Mouse (Mus musculus): Measurements from ENCODE around the gene Fam222b. TPM values are rescaled to one million over a fixed set of nuclear protein-coding genes. Genes with fewer than 3 reads are reported as not detected.
"Not testable (repeated sequence)": the region's sequence is repeated elsewhere in the genome, so short reads cannot be mapped to it uniquely, and the experiment has no call there.

Gene Fam222b
- polyA plus RNA-seq, 1 experiment from 2014 or later, result 33.2 TPM

DNA sequence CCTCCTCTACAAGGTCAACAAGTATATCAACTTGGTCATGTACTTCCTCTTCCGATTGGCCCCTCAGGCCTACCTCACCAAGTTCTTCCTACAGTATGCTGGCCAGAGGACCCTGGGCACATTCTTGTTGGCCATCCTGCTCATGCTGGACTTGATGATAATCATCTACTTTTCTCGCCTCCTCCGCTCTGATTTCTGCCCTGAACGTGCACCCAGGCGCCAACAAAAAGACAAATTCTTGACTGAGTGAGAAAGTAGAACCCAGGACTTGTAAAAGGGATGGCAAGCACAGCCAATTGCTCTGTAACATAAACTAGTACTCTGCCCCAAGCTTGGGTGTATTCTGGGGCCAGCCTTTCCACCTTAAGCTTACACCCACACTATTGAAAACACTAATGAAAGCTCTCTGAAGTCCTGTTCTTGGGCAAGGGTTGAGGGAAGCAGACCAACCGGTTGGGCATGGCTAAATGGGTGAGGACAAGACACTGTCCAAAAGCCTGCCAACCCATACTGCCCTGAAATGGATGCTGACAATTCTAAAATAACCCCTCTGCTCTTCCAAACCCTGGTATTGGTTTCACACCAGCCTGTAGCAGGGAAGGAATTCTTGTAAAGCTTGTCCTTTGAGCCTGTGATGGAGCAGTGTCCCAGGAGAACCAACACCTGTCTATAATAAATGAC is 85.8 kb downstream of the Fam222b start:
- no peak overlapping the region for H3K4me3 ChIP-seq (ENCODE audit: low read depth, low read length)
- 78% methylated on average over 6 of the region's 6 CpGs for WGBS
- peaks cover 7% of the 10 kb centered on the region; the same call in 1 of the 2 replicates for H3K36me3 ChIP-seq (ENCODE audit: control insufficient read depth, insufficient read depth, low read length)
- H3K9me3 ChIP-seq (ENCODE audit: control insufficient read depth, low read length), result no peaks in the 10 kb centered on the region
- no peak overlapping the region for H3K9ac ChIP-seq (ENCODE audit: low read length)
- H3K27me3 ChIP-seq (ENCODE audit: control insufficient read depth, insufficient read depth, low read length), result no peaks in the 10 kb centered on the region
- DNase-seq (ENCODE audit: low spot score) (no peak), ATAC-seq (ENCODE audit: insufficient read depth, low FRiP score, low TSS enrichment) (no peak)
- H3K27ac ChIP-seq (ENCODE audit: low read depth, low read length), result no peak overlapping the region
- H3K4me1 ChIP-seq (ENCODE audit: control insufficient read depth, insufficient read depth, low read length), result peaks cover 25% of the 10 kb centered on the region
- no peak overlapping the region; the same call in 1 of the 2 replicates for H3K4me2 ChIP-seq (ENCODE audit: low read depth)

DNA sequence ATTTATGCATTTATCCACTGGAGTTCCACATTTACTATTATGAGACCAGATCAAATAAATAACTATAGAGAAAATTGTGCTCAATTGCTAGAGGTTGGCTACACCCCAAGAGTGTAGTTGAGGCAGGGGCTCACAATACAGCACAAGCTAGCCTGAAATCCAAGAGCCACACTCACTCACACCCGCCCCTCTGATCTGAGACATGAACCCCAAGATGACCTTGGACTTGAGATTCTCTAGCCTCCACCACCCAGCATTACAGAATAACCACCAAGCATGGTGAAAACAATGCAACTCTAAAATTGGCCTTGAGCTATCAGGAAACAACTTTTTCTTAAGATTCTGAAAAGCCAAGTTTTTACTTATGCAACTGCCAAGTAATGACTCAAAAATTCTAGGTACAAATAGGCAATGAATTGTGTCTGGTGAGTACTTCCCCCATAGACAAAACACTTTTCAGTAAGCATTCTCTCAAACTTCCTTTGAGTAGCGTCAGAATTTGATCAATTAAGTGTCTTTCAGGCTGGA is 87.4 kb downstream of the Fam222b start:
- no peaks in the 10 kb centered on the region for H3K27me3 ChIP-seq (ENCODE audit: control insufficient read depth, insufficient read depth, low read length)
- DNase-seq (ENCODE audit: low spot score), result no peak
- 52% methylated on average over 2 of the region's 2 CpGs for WGBS
- ATAC-seq (ENCODE audit: insufficient read depth, low FRiP score, low TSS enrichment), result no peak
- H3K9me3 ChIP-seq (ENCODE audit: control insufficient read depth, low read length), result no peaks in the 10 kb centered on the region
- peak overlapping the region; percentile 87; the same call in 1 of the 2 replicates for H3K9ac ChIP-seq (ENCODE audit: low read length)
- peaks cover 7% of the 10 kb centered on the region; the same call in 1 of the 2 replicates for H3K36me3 ChIP-seq (ENCODE audit: control insufficient read depth, insufficient read depth, low read length)
- peak overlapping the region; percentile 61 for H3K4me2 ChIP-seq (ENCODE audit: low read depth)
- H3K4me1 ChIP-seq (ENCODE audit: control insufficient read depth, insufficient read depth, low read length), result peaks cover 25% of the 10 kb centered on the region
- no peak overlapping the region for H3K27ac ChIP-seq (ENCODE audit: low read depth, low read length)
- peak overlapping the region; percentile 85 for H3K4me3 ChIP-seq (ENCODE audit: low read depth, low read length)

DNA sequence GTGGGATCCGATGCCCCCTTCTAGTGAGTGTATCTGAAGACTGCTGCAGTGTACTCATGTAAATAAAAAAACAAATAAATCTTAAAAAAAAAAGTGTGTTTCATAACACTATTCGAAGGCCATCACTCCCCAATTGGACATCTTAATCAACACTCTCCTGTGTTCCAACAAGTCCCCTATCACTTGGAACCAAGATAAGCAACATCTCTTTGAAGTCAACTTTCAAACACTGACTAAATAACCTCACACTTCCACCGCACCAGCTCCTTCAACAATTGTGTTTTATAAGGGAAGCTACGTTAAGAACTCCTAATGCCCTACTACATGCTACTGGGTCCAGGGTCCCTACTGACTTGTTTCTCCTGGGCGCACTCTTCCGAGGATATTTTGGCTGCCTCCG is 88.0 kb downstream of the Fam222b start:
- H3K27me3 ChIP-seq (ENCODE audit: control insufficient read depth, insufficient read depth, low read length), result no peaks in the 10 kb centered on the region
- no peaks in the 10 kb centered on the region for H3K9me3 ChIP-seq (ENCODE audit: control insufficient read depth, low read length)
- H3K27ac ChIP-seq (ENCODE audit: low read depth, low read length), result no peak overlapping the region
- peak overlapping the region; percentile 87 for H3K9ac ChIP-seq (ENCODE audit: low read length)
- ATAC-seq (ENCODE audit: insufficient read depth, low FRiP score, low TSS enrichment), result no peak
- peaks cover 22% of the 10 kb centered on the region for H3K4me1 ChIP-seq (ENCODE audit: control insufficient read depth, insufficient read depth, low read length)
- H3K4me3 ChIP-seq (ENCODE audit: low read depth, low read length), result peak overlapping the region; percentile 85
- H3K4me2 ChIP-seq (ENCODE audit: low read depth), result peak overlapping the region; percentile 61
- peaks cover 7% of the 10 kb centered on the region; the same call in 1 of the 2 replicates for H3K36me3 ChIP-seq (ENCODE audit: control insufficient read depth, insufficient read depth, low read length)
- DNase-seq (ENCODE audit: low spot score), result no peak
- 8% methylated on average over 7 of the region's 7 CpGs for WGBS

DNA sequence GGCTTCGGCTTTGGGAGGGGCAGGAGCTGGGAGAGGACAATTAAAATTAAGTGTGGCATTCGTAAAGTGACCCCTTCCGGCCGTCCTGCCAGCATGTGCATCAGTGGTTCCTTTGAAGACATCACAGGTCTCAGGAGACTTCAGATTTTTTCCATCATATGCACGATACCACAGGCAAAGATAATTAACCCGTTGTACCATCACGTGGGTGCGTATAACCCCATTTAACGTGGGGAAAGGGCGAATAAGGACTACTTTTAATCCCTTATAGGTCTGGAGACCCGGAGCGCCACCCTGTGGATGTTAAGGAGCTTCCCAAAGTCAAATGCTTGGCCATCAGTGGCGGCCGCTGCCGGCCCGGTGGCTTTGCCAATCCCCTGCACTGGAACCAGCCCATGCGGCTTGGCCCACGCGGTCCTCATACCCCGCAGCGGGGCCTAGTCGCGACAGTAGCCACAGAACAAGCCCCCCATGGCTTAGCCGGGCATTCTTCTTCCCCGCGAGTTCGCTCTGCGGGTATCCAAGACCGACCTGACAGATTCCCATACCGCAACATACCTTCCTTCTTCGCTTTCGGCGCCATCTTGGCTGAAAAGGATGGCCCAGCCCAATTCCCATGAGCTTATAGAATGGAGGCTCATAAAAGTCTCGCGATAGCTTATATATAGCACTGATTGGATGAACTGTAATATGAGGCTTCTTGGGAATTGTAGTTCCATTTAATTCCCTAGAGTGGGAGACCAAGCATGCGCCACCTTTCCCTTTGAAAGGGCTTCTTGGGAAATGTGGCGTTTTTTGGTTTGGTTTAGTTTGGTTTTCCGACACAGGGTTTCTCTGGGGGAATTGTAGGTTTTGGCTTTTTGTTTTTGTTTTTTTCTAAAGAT is 88.7 kb downstream of the Fam222b start, which contains the start of gene Rpl23a:
Gene Rpl23a (minus strand): TSS at position 624 of the 884 bp plus-strand sequence.
- DNase-seq (ENCODE audit: low spot score) (peak; percentile 87), ATAC-seq (ENCODE audit: insufficient read depth, low FRiP score, low TSS enrichment) (peak; percentile 85)
- no peaks in the 10 kb centered on the region for H3K9me3 ChIP-seq (ENCODE audit: control insufficient read depth, low read length)
- peaks cover 7% of the 10 kb centered on the region; the same call in 1 of the 2 replicates for H3K36me3 ChIP-seq (ENCODE audit: control insufficient read depth, insufficient read depth, low read length)
- H3K27me3 ChIP-seq (ENCODE audit: control insufficient read depth, insufficient read depth, low read length), result no peaks in the 10 kb centered on the region
- peaks cover 19% of the 10 kb centered on the region for H3K4me1 ChIP-seq (ENCODE audit: control insufficient read depth, insufficient read depth, low read length)
- H3K4me3 ChIP-seq (ENCODE audit: low read depth, low read length), result peak within 1 kb of the TSS; percentile 85
- H3K4me2 ChIP-seq (ENCODE audit: low read depth), result peak within 1 kb of the TSS; percentile 61
- H3K9ac ChIP-seq (ENCODE audit: low read length), result peak within 1 kb of the TSS; percentile 87
- H3K27ac ChIP-seq (ENCODE audit: low read depth, low read length), result peak within 1 kb of the TSS; percentile 89
- under 1% methylated on average over 38 of the region's 38 CpGs for WGBS

DNA sequence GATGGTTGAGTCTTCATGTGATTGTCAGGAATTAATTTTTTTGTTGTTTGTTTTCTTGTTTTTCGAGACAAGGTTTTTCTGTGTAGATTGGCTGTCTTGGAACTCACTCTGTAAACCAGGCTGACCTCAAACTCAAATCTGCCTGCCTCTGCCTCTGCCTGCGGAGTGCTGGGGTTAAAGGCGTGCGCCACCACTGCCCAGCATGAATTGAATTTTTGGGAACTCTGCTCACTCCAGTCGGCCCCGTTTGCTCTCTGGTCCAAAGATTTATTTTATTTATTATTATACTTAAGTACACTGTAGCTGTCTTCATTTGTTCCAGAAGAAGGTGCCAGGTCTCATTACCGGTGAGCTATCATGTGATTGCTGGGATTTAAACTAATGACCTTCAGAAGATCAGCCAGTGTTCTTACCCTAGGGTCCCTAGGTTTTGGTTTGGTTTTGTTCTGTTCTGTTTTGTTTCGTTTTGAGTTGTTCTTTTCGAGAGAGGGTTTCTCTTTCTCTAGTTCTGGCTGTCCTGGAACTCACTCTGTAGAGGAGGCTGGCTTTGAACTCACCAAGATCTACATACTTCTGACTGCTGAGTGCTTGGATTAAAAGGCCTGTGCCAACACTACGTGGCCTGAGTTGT is 89.5 kb downstream of the Fam222b start:
- H3K36me3 ChIP-seq (ENCODE audit: control insufficient read depth, insufficient read depth, low read length), result peaks cover 7% of the 10 kb centered on the region; the same call in 1 of the 2 replicates
- H3K9me3 ChIP-seq (ENCODE audit: control insufficient read depth, low read length), result no peaks in the 10 kb centered on the region
- no peak overlapping the region for H3K27ac ChIP-seq (ENCODE audit: low read depth, low read length)
- 51% methylated on average over 10 of the region's 10 CpGs for WGBS
- no peaks in the 10 kb centered on the region for H3K27me3 ChIP-seq (ENCODE audit: control insufficient read depth, insufficient read depth, low read length)
- DNase-seq (ENCODE audit: low spot score) (no peak), ATAC-seq (ENCODE audit: insufficient read depth, low FRiP score, low TSS enrichment) (0 out of 2 replicates have a peak, but pooled peaks have one; percentile 8)
- peaks cover 15% of the 10 kb centered on the region for H3K4me1 ChIP-seq (ENCODE audit: control insufficient read depth, insufficient read depth, low read length)
- H3K9ac ChIP-seq (ENCODE audit: low read length), result no peak overlapping the region
- H3K4me2 ChIP-seq (ENCODE audit: low read depth), result peak overlapping the region; percentile 61
- no peak overlapping the region for H3K4me3 ChIP-seq (ENCODE audit: low read depth, low read length)

DNA sequence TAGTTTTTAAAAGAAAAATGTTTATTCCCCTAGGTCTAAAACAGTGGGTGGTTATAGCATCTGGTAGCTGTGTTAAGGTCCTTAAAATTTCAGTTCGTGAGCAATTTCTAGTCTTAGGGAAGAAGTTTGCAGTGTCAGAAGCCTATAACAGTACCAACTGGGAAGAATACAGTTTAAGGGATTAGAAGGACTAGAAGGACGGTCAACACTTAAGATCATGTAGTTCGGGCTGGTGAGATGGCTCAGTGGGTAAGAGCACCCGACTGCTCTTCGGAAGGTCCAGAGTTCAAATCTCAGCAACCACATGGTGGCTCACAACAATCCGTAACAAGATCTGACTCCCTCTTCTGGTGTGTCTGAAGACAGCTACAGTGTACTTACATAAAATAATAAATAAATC is 90.2 kb downstream of the Fam222b start:
- not testable (repeated sequence) for H3K27me3 ChIP-seq (ENCODE audit: control insufficient read depth, insufficient read depth, low read length); H3K36me3 ChIP-seq (ENCODE audit: control insufficient read depth, insufficient read depth, low read length); H3K9ac ChIP-seq (ENCODE audit: low read length); H3K4me3 ChIP-seq (ENCODE audit: low read depth, low read length); H3K27ac ChIP-seq (ENCODE audit: low read depth, low read length); H3K9me3 ChIP-seq (ENCODE audit: control insufficient read depth, low read length); DNase-seq (ENCODE audit: low spot score); ATAC-seq (ENCODE audit: insufficient read depth, low FRiP score, low TSS enrichment); H3K4me2 ChIP-seq (ENCODE audit: low read depth)
- peaks cover 12% of the 10 kb centered on the region for H3K4me1 ChIP-seq (ENCODE audit: control insufficient read depth, insufficient read depth, low read length)
- 92% methylated on average over 6 of the region's 6 CpGs for WGBS

DNA sequence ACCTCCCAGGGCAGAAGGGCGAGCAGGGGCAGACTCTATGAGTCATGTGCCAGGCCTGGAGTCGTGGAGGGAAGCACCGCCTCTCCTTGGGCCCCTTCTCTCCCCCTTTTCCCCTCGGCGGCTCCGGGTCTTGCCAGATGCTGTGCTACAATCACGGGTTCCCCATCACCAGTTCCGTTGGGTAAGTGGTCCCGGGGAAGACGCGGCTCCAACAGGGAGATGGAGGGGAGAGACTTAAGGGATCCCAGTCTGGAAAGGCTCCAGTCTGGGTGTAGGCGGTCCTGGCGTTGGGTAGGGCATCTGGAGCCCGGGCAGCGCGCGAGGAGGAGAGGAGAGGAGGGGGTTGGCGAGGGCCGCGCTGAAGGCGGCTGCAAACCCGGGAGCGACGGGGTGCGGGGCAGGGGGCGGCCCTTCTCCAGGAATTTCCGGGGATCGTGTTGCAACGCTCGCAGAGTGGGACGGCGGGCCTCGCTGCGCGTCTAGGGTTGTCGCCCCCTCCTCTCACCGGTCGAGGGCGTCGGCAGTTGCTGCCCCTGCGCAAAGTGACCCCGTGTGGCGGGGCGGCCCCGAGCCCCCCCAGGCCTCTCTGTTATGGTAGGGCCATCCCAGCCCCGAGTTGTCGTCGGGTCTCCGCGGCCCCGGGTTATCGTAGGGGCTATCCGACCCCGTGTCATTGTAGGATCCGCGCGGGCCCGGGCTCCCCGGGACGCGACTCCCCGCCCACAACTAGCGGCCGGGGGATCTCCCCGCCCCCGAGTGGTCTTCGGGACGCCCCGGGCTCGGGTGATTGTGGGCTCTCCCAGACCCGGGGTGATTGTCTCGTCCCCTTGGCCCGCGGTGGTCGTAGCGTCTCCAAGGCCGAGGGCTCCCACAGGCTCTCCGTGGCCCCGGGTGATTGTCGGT is 94.1 kb downstream of the Fam222b start, which contains the start of gene Rab34:
Gene Rab34 (plus strand): TSS at position 100 of the 903 bp plus-strand sequence.
- ATAC-seq (ENCODE audit: insufficient read depth, low FRiP score, low TSS enrichment), result peak; percentile 69
- Histone ChIP-seq H3K9ac (ENCODE audit: low read length) (peak within 1 kb of the TSS; percentile 83), H3K27me3 (ENCODE audit: control insufficient read depth, insufficient read depth, low read length) (no peaks in the 10 kb centered on the region), H3K9me3 (ENCODE audit: control insufficient read depth, low read length) (no peaks in the 10 kb centered on the region), H3K4me1 (ENCODE audit: control insufficient read depth, insufficient read depth, low read length) (peaks cover 7% of the 10 kb centered on the region; the same call in 1 of the 2 replicates), H3K36me3 (ENCODE audit: control insufficient read depth, insufficient read depth, low read length) (peaks cover 8% of the 10 kb centered on the region), H3K27ac (ENCODE audit: low read depth, low read length) (peak within 1 kb of the TSS; percentile 92), H3K4me3 (ENCODE audit: low read depth, low read length) (peak within 1 kb of the TSS; percentile 65), H3K4me2 (ENCODE audit: low read depth) (peak within 1 kb of the TSS; percentile 52)
- DNase-seq (ENCODE audit: low spot score), result peak; percentile 88
- WGBS, result under 1% methylated on average over 47 of the region's 80 CpGs
